ENCODE assay signal across 8 mouse cellular contexts in the genomic region with DNA sequence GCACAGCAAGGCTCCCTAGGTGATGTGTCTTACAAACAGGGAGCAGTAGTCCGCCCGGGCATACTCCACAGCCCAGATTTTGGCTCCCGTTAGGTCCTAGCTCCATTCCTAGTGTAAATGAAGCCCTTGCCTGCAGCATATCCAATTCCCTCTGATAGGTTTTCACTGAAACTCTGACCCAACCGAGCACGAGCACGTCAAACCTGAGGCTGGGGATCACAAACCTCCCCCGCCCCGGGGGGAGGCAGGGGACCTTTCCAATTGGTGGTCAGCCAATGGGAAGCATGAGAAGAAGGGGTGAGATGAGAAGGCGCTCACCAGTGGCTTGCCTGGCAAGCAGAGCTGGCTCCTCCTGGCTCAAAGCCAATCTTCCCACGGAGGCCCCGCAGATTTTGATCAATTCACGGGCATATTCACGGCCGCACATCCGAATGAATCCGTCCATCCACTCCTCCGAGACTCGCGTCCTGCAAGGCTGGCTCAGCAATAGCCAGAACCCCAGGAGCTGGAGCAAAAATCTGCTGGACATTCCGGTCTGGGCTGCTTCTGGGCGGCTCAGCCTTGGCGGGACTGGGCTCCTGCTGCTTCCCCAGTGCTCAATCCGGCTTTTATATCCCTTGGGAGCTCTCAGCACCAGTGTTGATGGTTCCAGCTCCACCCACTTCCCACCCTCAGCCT. TPM values are rescaled to one million over a fixed set of nuclear protein-coding genes. Genes with fewer than 3 reads are reported as not detected.
DNase-seq lines count a peak whose midpoint lies in the region; ATAC-seq and TF ChIP-seq lines count a peak whose summit lies in the region.

A gene (minus strand): TSS at position 603 of the 678 bp plus-strand sequence.

- peaks cover 8% of the 10 kb centered on the region for H3K27me3 ChIP-seq in E14TG2a.4 (ENCODE audit: insufficient read depth, low read length)
- no peaks in the 10 kb centered on the region for H3K27me3 ChIP-seq in heart, embryonic 14.5 days (ENCODE audit: control insufficient read depth, insufficient read depth, low read length)
- H3K27me3 ChIP-seq in midbrain, embryonic 15.5 days (replicated peaks), result no peaks in the 10 kb centered on the region

- WGBS in heart, embryonic 14.5 days, result 2% methylated on average over 23 of the region's 23 CpGs
- WGBS in midbrain, embryonic 15.5 days, result 2% methylated on average over 23 of the region's 23 CpGs

- peaks cover 16% of the 10 kb centered on the region for H3K4me1 ChIP-seq in E14TG2a.4 (replicated peaks; ENCODE audit: low read depth, low read length)
- peaks cover 4 to 9% of the 10 kb centered on the region in 2 experiments for H3K4me1 ChIP-seq in heart, embryonic 14.5 days (ENCODE audit: control insufficient read depth in 2 of 2, insufficient read depth in 2 of 2, low read length in 2 of 2)
- H3K4me1 ChIP-seq in midbrain, embryonic 15.5 days, result peaks cover 11% of the 10 kb centered on the region; the same call in 1 of the 2 replicates

- DNase-seq in adrenal gland, adult (ENCODE audit: inconsistent age in 2 of 2, low spot score in 1 of 2), result peak; percentile 15 to 49
- DNase-seq in adrenal gland, adult 18-20 months (ENCODE audit: low spot score in 2 of 2), result no peak
- peak; percentile 59 for DNase-seq in embryo, embryonic 10 days (ENCODE audit: low spot score)
- DNase-seq in kidney, postnatal 10 days, result peak; percentile 62
- peak; percentile 33 for DNase-seq in yolk sac, embryonic 10.5 days (ENCODE audit: low spot score)

- no peak for ATAC-seq in heart, embryonic 14.5 days (ENCODE audit: insufficient number of reproducible peaks, insufficient read depth, low FRiP score, low read depth)
- ATAC-seq in midbrain, embryonic 15.5 days (replicated peaks), result peak; percentile 85

- peak within 1 kb of the TSS; percentile 67 for H3K9ac ChIP-seq in heart, embryonic 14.5 days (ENCODE audit: low read length)
- H3K9ac ChIP-seq in midbrain, embryonic 15.5 days, result peak within 1 kb of the TSS; percentile 60

- no peaks in the 10 kb centered on the region for H3K36me3 ChIP-seq in E14TG2a.4 (ENCODE audit: insufficient read depth, low read length)
- H3K36me3 ChIP-seq in heart, embryonic 14.5 days (ENCODE audit: control insufficient read depth, insufficient read depth, low read length), result no peaks in the 10 kb centered on the region
- no peaks in the 10 kb centered on the region for H3K36me3 ChIP-seq in midbrain, embryonic 15.5 days (replicated peaks)

- no peak for TF ChIP-seq CTCF in E14TG2a.4 (conservative IDR thresholded peaks at IDR 0.05; ENCODE audit: low read length)

- no peaks in the 10 kb centered on the region for H3K9me3 ChIP-seq in E14TG2a.4 (ENCODE audit: low read length)
- no peaks in the 10 kb centered on the region for H3K9me3 ChIP-seq in heart, embryonic 14.5 days (ENCODE audit: control insufficient read depth, low read length)
- no peaks in the 10 kb centered on the region for H3K9me3 ChIP-seq in midbrain, embryonic 15.5 days

- peak within 1 kb of the TSS; percentile 87 for H3K4me2 ChIP-seq in heart, embryonic 14.5 days (ENCODE audit: low read length)
- H3K4me2 ChIP-seq in midbrain, embryonic 15.5 days, result peak within 1 kb of the TSS; percentile 73

- H3K27ac ChIP-seq in heart, embryonic 14.5 days (replicated peaks in 1 of 2; ENCODE audit: control insufficient read depth in 1 of 2, insufficient read depth in 1 of 2, low read depth in 2 of 2, low read length in 2 of 2), result no peak within 1 kb of the TSS
- H3K27ac ChIP-seq in midbrain, embryonic 15.5 days, result peak within 1 kb of the TSS; percentile 54

- H3K4me3 ChIP-seq in E14TG2a.4 (replicated peaks; ENCODE audit: low read length), result peak within 1 kb of the TSS; percentile 72
- peak within 1 kb of the TSS; percentile 43 to 46 for H3K4me3 ChIP-seq in heart, embryonic 14.5 days (ENCODE audit: control insufficient read depth in 1 of 2, insufficient read depth in 1 of 2, low read depth in 1 of 2, low read length in 2 of 2)
- peak within 1 kb of the TSS; percentile 49 for H3K4me3 ChIP-seq in midbrain, embryonic 15.5 days

RNA-seq across cellular contexts. Expression of the gene that starts here (rescaled TPM):
- not detected for total RNA-seq in adrenal gland, adult 18-20 months (2021)
- polyA plus RNA-seq in heart, embryonic 14.5 days (2014; fragmentation: Nextera tagmentation; extraction: Ambion mirVana), result 0.20 TPM in 1 of 2 replicates, not detected in the other
- 2.4 and 2.5 TPM in 2 replicates for polyA plus RNA-seq in midbrain, embryonic 15.5 days (2015; fragmentation: Nextera tagmentation; extraction: Ambion mirVana)

Comparison
In these comparisons a context has a peak if more than half of its experiments do, and no peak if none do; other contexts are left out.
1. DNase-seq: peak in adrenal gland, adult (2 of 2), embryo, embryonic 10 days (single experiment), kidney, postnatal 10 days (single experiment) and yolk sac, embryonic 10.5 days (single experiment); none in adrenal gland, adult 18-20 months (0 of 2).
2. Peak in every context shown above with its lines, with median percentiles within 50 percentile points of each other: H3K4me3 ChIP-seq.